Mouse (Mus musculus) induced T-regulatory cell, adult 2 months (primary cell): ENCODE measurements around the gene Tekt5.
A peak's percentile ranks its signal among the peaks of the same experiment; 100 is the strongest.

Experiments
- DNase-seq: peaks from one replicate; pipeline ENCODE4 v3.0.0-alpha.2; 2012; ENCODE audit warnings: low read depth

Tekt5 gene

GRCm38 (mm10) chr16:10379531-10379930, 15.8 kb downstream of the Tekt5 start:
- no peak for DNase-seq

DNA sequence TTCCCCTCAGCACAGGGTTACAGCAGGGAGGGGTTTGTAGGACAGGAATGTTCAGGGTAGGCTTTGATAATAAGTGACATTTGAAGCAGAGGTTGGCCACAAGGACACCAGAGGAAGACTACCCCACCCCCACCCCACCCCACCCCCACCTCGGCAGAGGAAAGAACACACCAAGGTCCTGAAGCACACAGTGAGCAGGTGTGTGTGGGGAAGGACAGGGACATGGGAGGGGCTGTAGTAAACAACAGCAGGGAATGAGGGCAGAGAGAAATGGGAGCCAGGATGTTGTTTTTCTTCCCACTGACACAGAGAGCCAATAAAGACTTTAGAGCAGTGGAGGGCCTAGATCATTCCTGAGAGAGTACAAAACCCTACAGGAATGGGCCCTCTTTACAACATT, 18.0 kb downstream of the Tekt5 start:
- no peak for DNase-seq

- no peak for DNase-seq
These were observed 20.9 kb downstream of the Tekt5 start for GRCm38 (mm10) chr16:10374254-10375011.

GRCm38 (mm10) chr16:10372372-10372771, 22.9 kb downstream of the Tekt5 start:
- no peak for DNase-seq

GRCm38 (mm10) chr16:10369996-10370395, 25.3 kb downstream of the Tekt5 start:
- no peak for DNase-seq

DNA sequence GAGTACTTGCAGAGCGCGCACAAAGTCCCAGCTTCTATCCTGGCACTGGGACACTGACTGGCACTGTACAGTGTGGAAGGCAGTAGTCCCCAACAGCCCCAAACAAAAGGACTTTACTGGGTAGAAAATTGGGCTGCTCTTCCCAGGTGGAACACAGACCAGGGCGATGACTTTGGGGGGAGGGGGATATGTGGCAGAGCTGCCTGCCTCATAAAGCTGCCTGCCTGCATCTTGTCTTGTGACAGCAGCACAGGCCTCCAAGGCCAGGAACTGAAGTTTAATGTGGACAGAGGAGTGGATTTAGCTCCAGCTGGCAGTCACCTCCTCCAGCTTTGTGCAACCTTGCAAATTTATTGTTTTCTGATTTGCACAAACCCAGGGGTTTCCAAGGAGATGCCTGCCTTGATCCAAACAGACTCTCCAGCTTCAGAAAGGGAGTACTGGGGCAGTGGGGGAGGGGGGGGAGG, 25.8 kb downstream of the Tekt5 start:
- no peak for DNase-seq

GRCm38 (mm10) chr16:10366240-10367217, 28.8 kb downstream of the Tekt5 start:
- no peak for DNase-seq

GRCm38 (mm10) chr16:10365796-10366195, 29.5 kb downstream of the Tekt5 start:
- no peak for DNase-seq

DNA sequence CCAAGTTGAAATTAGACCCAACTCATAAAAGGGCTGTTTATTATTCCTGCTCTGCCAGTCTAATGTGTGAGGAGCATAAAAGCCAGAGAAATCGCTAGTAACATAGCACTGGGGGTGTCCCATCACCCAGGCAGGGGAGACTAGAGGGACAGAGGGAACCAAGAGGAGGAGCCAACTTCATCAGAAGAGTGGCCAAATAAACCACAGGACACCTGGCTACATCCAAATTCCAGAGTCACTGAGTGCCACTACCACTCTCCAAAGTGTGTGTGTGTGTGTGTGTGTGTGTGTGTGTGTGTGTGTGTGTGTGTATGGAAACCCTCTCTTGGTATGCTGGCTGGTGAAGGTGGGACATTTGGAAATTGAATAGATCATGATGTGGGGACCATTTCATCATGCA, 32.2 kb downstream of the Tekt5 start:
- no peak for DNase-seq

DNA sequence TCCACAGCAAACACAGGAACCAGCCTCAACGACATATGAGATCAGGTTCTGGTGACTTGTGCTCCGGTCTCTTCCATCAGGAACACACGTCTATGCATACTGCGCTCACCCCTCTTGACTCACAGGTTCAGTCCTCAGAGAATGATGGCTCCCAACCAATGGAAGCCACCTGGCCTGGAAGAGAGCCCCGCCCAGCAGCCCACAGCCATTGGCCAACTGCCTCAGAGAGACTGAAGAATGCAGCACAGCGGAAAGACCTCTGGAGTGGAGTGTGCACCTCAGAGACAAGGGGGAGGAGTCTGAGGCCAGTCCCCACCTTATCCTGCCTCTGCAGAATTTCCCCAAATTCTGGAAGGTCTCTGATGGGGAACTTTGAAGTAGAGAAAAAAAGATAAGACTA, 36.0 kb downstream of the Tekt5 start:
- no peak for DNase-seq

DNA sequence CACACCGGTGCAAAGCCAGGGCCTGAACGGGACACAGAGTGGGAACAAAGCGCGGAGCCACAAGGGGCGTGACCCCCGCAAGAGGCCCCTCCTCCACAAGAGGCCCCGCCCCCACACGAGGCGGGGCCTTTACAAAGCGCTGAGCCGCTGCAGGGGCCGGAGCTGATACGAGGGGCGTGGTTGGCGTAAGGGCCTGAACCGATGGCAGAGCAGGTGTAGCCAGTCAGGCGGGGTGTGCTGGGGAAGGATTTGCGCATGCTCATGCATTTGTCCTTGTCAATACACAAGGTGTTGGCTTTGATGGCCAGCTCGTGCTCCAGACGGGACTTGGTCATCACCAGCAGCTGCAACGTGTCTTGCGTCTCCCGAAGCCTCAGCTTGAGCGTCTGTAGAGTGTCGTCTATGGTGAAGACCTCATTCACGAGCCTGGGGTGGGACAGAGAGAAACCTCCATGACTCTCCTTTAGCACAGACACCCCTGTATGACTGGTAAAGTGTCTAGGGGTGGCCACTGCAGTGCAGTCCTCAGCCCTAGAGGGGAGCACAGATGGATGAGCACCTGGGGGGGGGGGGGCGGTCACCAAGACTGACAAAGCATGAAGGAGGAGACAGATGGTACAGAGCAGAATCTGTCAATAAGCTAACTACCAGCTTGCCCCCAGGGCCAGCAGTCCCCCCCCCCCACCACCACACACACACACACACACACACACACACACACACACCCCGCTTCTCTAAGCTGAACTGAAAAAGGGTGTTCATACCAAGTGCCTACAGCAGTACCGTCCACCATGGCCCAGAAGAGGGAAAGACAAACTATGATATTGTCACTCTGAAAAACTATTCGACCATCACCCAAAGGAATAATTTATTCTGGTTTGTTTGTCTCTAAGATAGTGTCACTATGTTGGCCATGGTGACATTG, 37.0 kb downstream of the Tekt5 start:
- DNase-seq: peak; percentile 22

GRCm38 (mm10) chr16:10355004-10355403, 40.3 kb downstream of the Tekt5 start:
- DNase-seq: no peak

DNA sequence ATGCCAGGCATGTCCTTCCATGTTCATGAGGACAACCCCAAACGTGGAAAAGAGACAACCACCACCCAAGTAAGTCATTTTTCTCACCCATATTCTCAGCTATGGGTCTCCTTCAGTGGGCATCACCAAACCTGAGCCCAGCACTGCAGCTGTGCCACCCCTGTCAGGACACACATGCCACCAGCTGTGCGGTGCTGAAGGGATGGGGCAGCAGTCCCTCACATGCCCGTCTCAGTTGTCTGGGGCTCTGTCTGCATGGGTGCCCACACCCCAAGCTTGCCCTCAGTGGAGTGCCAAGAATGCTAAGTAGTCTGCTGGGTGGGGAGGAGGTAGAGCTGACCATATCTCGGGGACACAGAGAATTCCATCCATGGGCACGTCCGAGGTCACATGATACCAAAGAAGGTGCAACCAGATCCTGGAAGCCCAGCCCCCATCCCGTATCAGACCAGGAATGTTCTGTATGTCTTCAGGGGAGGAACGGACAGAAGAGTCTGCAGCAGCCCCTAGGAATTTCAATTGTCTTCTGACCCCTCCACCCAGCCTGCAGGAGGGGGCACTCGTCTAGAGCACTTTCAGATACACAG, 44.1 kb downstream of the Tekt5 start:
- no peak for DNase-seq

GRCm38 (mm10) chr16:10349876-10350275, 45.4 kb downstream of the Tekt5 start:
- no peak for DNase-seq

- DNase-seq: no peak
These were observed 45.9 kb downstream of the Tekt5 start for GRCm38 (mm10) chr16:10349436-10349835.

GRCm38 (mm10) chr16:10347551-10347950, 47.7 kb downstream of the Tekt5 start:
- DNase-seq: no peak

GRCm38 (mm10) chr16:10341110-10341509, 54.2 kb downstream of the Tekt5 start:
- no peak for DNase-seq

GRCm38 (mm10) chr16:10339930-10340329, 55.4 kb downstream of the Tekt5 start:
- no peak for DNase-seq

GRCm38 (mm10) chr16:10338601-10339000, 56.7 kb downstream of the Tekt5 start:
- DNase-seq: no peak

DNA sequence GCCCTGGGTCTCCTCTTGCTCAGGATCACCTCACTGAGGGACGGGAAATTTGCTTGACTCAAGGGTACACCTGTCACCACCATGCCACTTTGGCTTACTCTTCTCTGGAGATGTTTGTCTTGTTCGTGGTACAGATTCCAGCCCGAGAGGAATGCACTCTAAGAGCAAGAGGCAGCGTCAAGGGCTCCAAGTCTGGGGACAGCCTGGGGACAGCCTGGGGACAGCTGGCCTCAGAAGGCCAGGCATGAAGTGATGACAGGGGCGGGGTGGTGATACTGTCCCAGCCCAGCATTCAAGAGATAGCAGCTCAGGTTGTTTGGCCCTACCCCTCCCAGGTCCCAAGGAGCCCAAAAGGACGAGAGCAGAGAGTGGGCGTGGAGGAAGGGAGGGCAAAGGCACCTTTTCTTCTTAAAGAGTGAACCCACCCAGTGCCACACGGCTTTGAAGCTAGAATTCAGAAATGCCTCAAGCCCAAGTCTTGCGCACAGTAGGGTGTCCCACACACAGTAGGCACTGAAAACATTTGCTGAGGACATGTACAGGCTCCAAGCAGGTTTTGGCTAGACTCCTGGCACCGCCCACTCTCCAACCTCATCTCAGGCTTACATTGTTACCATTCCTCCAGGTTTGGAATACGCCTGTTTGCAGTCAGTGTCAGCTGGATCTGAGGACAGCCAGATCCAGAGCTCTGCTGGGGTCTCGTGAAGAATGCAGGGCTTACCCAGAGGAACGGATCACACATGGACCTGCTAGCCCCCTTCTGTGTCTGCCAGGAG, 57.7 kb downstream of the Tekt5 start:
- DNase-seq: no peak
